Mouse (Mus musculus) induced T-regulatory cell, adult 2 months (primary cell): ENCODE measurements around the gene Iqcg.

Experiments
- DNase-seq: peaks from one replicate; pipeline ENCODE4 v3.0.0-alpha.2; 2012; ENCODE audit warnings: low read depth

The Iqcg gene

GRCm38 (mm10) chr16:33053141-33053540 lies 2.9 kb downstream of the Iqcg start:
- DNase-seq, result peak; percentile 46

DNA sequence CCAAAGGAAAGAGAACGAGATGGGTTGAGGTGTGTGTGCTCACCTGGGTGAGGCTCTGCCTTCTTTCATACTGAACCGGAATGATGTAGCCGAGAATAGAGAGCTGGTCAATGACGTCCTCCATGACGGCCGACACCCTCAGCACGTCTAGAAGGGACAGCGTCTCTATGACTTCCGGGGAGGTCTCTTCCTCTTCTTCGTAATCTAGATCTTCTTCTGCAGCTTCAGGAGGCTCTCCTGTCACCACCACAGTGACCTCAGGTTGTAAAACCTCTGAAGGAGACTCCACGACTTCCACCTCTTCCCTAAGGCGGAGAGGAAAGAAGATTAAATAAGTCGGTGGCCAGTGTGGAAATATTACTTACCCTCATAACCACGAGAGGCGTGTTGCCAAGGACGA lies 6.2 kb downstream of the Iqcg start:
- DNase-seq, result no peak

DNA sequence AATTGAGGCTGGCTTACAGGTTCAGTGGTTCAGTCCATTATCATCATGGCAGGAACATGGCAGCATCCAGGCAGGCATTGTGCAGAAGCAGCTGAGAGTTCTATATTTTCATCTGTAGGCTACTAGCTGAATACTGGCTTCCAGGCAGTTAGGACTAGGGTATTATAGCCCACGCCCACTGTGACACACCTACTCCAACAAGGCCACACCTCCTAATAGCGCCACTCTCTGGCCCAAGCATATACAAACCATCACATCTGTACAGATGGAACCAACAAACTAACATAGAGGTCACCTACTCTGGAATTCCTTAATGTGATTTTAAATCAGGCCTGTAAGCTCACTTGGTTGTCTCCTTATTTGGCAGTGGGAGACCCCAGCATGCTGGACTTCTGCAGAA lies 7.3 kb downstream of the Iqcg start:
- DNase-seq, result no peak

DNA sequence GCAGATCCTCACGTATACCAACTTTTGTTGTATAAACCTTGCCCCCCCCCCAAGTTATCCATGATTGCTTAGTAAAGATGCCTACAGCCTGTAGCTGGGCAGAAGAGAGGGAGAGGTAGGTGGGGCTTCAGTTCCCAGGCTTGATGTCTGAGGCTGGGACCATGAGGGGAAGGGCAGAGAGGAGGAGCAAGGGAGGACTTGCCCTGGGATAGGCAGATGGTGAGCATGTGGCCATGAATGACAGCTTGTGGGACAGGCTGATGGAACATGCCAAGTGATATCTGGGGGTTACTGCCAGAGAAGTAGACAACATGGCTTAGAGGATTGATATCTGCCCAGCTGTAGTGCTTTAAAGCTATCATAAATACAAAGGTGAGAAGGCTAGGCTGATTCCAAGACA lies 8.0 kb downstream of the Iqcg start:
- no peak for DNase-seq

- peak; percentile 54 for DNase-seq
Observed at GRCm38 (mm10) chr16:33043268-33043667, 12.8 kb downstream of the Iqcg start.

DNA sequence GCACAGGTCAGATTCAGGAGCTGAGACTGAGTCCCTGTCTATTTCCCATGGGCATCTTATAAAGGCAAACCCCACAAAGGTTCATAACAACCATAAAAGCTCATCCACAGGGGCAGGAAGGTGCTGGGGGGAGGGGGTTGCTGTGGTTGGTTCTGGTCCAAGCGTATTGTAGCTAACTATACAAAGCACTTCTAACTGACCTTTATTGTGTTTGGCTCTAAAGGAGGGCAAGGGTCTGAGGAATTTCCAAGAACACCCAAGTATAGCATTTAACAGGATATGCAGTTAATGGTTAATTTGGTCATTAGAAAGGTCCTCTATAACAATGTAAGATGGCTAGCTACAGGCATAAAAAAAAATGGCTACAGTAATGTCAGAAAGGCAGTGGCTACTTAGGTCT lies 13.3 kb downstream of the Iqcg start:
- DNase-seq, result no peak

DNA sequence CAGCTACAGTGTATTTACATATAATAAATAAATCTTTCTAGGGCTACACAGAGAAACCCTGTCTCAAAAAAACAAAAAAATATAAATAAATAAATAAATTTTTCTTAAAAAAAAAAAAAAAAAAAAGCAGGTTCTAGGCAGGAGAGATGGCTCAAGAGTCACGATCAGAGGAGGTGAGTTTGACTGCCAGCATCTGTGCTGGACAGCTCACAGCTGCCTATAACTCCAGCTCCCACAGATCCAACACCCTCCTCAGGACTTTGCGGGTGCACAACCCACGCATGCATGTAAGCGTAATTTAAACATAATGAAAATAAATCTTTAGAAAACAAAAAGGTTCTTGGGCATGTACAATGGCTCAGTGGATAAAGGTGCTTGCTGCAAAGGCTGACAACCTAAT lies 20.0 kb downstream of the Iqcg start:
- DNase-seq, result no peak

DNA sequence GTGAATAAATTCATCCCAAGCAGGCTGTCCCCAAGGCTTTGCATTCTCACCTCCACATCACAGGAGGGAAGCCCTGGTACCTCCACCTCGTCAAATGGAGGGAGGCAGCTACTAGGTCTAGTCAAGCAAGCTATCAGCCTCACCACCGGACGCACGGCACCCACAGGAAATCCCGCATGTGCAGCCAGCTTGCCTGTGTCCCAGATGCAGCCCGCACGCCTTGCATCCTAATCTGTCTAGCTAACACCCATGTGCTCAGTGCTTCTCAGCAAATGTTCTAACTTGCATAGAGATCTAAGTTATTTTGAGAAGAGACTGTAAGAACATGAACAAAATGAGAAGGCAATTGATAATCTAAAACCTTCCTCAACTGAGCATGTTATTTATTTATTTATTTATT lies 29.7 kb downstream of the Iqcg start:
- DNase-seq, result no peak

DNA sequence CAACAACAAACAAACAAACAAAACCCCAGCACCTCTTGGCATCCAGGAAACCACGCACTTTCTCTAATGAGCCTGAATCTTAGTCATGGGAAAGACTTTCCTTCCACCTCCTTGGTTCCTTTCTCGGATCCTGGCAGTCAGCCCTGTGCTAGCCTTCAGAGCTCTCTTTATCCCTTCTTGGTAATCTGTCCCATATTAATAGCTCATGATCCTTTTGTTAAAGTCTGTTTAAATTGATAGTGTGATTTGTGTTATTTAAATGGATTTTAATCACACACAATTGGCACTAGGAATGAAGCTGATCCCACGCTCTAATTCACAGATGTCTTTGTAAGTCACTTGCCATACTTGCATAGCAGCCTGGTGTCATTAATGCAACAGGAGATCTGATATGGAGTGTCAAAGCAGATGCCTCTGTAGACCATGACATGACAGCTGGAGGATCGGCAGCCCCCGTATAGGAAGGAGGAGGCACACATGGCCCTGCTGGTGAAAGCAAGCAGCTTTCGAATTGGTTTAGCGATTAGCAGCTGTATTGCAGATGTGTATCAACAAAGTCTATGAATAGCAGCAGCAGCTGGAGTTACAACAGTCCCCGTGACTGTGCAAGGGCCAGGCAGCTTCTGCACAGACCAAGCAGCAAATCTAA lies 31.4 kb downstream of the Iqcg start:
- no peak for DNase-seq

DNA sequence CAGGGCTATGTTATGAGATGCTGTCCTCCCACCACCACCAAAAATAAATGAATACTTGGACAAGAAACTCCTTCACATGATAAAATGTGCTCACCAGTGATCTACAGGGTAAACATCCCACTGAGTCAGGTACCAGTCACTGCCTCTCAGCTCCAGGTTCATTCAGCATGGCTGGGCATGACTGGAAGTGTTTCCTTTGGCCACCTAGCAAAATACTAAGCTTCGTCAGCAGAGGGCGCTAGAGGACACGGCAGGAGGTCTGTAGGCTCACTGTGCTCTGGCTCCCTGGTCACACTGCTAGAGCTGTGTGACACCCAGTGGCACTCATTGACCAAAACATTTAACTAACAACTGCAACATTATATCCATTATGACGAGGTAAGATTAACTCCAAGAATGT lies 32.3 kb downstream of the Iqcg start:
- DNase-seq, result peak; percentile 91

DNA sequence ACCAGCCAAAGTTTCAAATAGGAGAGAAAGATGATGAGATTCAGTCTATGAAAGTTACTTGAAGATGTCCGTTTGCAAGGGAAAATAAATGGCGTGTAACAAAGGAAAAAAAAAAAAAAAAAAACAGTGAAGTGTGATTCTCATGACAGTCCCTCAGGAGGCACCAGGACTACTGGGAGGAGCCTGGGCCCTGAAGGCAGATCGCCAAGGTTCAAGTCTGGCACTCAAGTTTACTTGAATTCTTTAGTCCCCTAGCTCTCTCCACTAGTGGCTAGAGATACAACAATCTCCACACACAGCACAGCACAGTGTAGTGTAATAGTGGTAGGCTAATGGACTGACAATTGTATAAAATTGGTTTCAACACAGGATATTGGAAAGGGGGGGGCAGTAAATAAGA lies 34.6 kb downstream of the Iqcg start:
- no peak for DNase-seq

- no peak for DNase-seq
Observed at GRCm38 (mm10) chr16:33019117-33019770, 36.8 kb downstream of the Iqcg start.

DNA sequence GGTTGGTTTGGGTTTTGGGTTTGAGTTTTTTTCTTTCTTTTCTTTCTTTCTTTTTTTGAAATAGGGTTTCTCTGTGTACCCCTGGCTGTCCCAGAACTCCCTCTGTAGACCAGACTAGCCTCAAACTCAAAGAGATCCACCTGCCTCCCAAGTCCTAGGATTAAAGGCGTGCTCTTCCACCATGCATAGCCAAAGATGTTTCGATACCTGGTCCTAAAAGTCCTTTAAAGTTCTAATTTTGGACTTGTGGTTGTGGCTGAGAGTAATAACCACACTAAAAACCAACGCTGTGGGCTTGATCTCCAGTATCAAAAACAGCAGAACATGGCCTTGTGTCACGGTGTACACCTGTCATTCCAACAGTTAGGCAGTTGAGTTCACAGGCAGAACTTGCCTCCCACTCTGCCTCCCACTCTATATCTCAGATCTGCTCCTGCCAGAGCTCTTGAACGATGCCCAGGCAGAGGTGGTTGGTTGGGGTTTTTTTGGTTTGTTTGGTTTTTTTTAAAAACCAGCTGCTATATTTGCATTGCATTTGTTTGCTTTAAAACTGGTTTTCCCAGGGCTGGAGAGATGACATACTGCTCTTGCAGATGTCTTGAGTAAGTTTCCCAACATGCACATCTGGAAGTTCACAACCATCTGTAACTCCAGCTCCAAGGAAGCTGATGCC lies 38.2 kb downstream of the Iqcg start:
- DNase-seq, result no peak

DNA sequence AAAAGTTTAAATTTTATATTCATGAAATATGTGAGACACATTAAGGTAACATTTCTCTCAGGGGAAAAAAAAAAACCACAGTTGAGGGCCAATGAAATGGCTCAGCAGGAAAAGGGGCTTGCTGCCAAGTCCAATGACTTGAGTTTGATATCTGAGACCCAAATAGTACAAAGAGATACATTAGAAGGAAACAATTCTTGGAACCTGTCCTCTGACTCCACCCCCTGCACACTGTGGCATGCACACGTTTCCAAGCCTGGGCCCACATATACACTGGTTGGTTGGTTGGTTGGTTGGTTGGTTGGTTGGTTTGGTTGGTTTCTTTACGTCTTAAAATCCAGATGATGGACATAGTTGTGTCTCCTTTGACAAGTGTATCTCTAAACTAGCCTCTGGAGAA lies 40.0 kb downstream of the Iqcg start:
- no peak for DNase-seq

GRCm38 (mm10) chr16:33015396-33015907 lies 40.6 kb downstream of the Iqcg start:
- DNase-seq, result no peak

DNA sequence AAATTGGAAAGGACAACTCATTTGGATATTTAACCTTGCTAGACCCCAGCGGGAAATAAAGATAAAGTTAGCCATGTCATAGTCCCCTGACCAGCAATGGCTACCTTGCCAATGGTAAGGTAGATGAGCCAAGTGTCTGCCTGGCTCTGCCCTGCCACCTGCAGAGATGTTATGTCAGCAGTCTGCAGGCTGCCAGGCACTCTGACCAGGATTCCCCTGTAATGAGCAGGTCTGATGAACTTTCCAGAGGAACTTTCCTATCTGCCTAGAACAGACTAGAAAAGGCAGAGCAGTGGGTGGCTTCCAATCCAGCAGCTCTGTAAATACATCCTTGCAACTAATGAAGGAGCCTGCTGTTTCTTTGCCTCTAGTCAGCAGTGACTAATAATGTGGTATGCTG lies 41.1 kb downstream of the Iqcg start:
- DNase-seq, result no peak

DNA sequence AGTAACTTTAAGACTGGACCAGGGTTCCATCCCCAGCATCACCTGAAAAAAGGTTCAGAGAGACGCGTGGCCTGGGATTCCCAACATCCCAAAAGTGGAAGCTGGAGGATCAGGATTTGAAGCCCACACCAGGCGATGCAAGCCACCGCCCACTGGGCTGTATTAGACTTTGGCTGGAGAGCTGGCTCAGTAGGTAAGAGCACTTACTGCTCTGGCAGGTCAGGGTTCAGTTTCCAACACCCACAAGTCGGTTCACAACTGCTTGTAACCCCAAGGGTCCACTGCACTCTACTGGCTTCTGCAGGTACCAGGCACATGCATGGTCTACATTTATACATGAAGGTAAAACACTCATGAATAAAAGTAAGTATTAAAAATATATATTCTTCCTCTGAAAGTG lies 42.2 kb downstream of the Iqcg start:
- no peak for DNase-seq

DNA sequence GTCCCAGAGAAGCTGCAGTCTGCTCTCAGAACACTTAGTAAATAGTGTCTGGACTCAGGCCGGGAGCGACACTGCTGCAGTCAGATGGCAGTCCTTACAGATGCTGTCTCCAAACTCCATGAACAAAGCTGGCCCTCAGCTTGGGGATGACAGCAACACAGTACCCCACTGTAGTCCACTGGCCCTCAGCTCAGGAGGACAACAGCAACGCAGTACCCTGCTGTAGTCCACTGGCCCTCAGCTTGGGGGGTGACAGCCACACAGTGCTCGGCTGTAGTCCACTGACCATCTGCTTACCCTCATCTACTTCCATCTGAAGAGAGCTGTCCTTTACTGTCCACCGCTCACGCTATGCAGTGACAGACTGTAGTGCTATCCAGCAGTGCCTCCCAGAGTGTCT lies 45.9 kb downstream of the Iqcg start:
- DNase-seq, result no peak

- no peak for DNase-seq
Observed at GRCm38 (mm10) chr16:33007436-33007835, 48.6 kb downstream of the Iqcg start.

DNA sequence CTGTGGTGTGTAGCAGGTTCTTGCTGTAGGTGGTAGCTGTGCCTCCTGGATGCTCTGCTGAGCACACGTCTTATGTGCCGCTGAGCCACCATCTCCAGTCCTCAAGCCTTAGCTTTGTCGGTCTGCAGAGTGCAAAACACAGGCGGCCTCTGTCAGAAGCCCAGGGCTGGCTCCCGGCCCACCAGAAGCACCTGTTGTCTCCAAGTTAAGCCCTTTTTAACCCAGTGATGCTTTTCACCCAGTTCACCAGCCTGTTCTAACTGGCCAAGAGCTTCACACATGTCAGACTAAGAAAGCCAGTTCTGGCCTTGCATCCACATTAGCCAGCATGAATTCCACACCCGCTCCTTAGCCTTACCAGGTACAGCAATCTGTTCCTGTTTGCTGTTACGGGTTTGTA lies 49.1 kb downstream of the Iqcg start:
- DNase-seq, result no peak

- DNase-seq, result no peak
Observed at GRCm38 (mm10) chr16:33005216-33005615, 50.8 kb downstream of the Iqcg start.

DNA sequence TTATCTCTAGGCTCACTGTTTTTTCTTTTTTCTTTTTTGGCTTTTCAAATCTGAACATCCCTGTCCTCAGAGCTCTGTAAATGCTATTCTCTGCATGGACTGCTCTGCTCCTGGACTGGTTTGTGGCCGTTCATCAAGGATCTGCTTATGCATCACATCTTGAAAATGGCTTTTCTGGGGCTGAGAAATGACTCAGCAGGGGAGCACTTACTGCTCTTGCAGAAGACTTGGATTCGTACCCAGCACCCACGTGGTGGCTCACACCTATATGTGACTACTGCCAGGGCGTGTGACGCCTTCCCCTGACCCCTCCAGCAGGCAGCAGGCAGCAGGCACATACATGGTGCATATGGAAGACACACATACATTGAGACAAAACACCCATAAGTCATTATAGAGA lies 63.9 kb downstream of the Iqcg start:
- no peak for DNase-seq

DNA sequence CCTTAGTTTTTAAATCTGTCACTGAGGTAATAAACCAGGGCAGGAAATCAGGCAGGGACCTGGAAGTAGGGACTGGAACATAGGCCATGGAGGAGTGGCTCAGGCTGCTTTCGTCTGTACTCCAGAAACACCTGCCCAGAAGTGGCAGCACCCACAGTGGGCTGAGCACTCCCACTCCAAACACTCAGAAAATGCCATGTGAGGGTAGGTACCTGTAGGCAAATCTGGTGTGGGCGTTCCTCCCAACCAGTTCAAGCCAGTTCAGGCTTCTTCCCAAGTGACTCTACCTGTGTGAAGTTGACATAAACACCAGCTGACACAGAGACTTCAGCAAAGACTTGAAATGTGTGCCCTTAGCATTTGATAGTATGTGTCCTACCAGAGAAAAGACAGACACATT lies 71.4 kb downstream of the Iqcg start:
- DNase-seq, result no peak
